Mouse (Mus musculus): Measurements from ENCODE around the gene Sugct.
A peak's percentile ranks its signal among the peaks of the same experiment; 100 is the strongest.

Gene Sugct

GRCm38 (mm10) chr13:17030761-17031160, 664.6 kb downstream of the Sugct start:
- no peak for DNase-seq (ENCODE audit: low spot score)

GRCm38 (mm10) chr13:17028595-17028994, 666.8 kb downstream of the Sugct start:
- DNase-seq (ENCODE audit: low spot score) = peak; percentile 16

GRCm38 (mm10) chr13:17027846-17028529, 667.4 kb downstream of the Sugct start:
- no peak for DNase-seq (ENCODE audit: low spot score)

GRCm38 (mm10) chr13:17027001-17027400, 668.4 kb downstream of the Sugct start:
- no peak for DNase-seq (ENCODE audit: low spot score)

- no peak for DNase-seq (ENCODE audit: low spot score)
Measured at GRCm38 (mm10) chr13:16996464-16996863, 698.9 kb downstream of the Sugct start.

GRCm38 (mm10) chr13:16995321-16995720, 700.0 kb downstream of the Sugct start:
- no peak for DNase-seq (ENCODE audit: low spot score)

- DNase-seq (ENCODE audit: low spot score) = no peak
Measured at GRCm38 (mm10) chr13:16977743-16978142, 717.6 kb downstream of the Sugct start.

- DNase-seq (ENCODE audit: low spot score) = no peak
Measured at GRCm38 (mm10) chr13:16971277-16971676, 724.1 kb downstream of the Sugct start.

- DNase-seq (ENCODE audit: low spot score) = no peak
Measured at GRCm38 (mm10) chr13:16968995-16969394, 726.4 kb downstream of the Sugct start.

- no peak for DNase-seq (ENCODE audit: low spot score)
Measured at GRCm38 (mm10) chr13:16964823-16965475, 730.4 kb downstream of the Sugct start.

GRCm38 (mm10) chr13:16952045-16952444, 743.3 kb downstream of the Sugct start:
- no peak for DNase-seq (ENCODE audit: low spot score)

GRCm38 (mm10) chr13:16939466-16939811, 755.9 kb downstream of the Sugct start:
- DNase-seq (ENCODE audit: low spot score) = no peak

GRCm38 (mm10) chr13:16938552-16939465, 756.5 kb downstream of the Sugct start:
- DNase-seq (ENCODE audit: low spot score) = no peak

- DNase-seq (ENCODE audit: low spot score) = peak; percentile 6
Measured at GRCm38 (mm10) chr13:16937422-16938202, 757.7 kb downstream of the Sugct start.

GRCm38 (mm10) chr13:16935029-16935428, 760.3 kb downstream of the Sugct start:
- DNase-seq (ENCODE audit: low spot score) = no peak

- DNase-seq (ENCODE audit: low spot score) = no peak
Measured at GRCm38 (mm10) chr13:16933600-16933999, 761.8 kb downstream of the Sugct start.

- peak; percentile 7 for DNase-seq (ENCODE audit: low spot score)
Measured at GRCm38 (mm10) chr13:16921305-16921704, 774.0 kb downstream of the Sugct start.

GRCm38 (mm10) chr13:16915697-16916096, 779.7 kb downstream of the Sugct start:
- no peak for DNase-seq (ENCODE audit: low spot score)

GRCm38 (mm10) chr13:16912214-16912613, 783.1 kb downstream of the Sugct start:
- DNase-seq (ENCODE audit: low spot score) = no peak

GRCm38 (mm10) chr13:16906974-16907373, 788.4 kb downstream of the Sugct start:
- no peak for DNase-seq (ENCODE audit: low spot score)

- no peak for DNase-seq (ENCODE audit: low spot score)
Measured at GRCm38 (mm10) chr13:16901424-16901823, 793.9 kb downstream of the Sugct start.
